ENCODE assay signal across 14 mouse cellular contexts in the genomic region with DNA sequence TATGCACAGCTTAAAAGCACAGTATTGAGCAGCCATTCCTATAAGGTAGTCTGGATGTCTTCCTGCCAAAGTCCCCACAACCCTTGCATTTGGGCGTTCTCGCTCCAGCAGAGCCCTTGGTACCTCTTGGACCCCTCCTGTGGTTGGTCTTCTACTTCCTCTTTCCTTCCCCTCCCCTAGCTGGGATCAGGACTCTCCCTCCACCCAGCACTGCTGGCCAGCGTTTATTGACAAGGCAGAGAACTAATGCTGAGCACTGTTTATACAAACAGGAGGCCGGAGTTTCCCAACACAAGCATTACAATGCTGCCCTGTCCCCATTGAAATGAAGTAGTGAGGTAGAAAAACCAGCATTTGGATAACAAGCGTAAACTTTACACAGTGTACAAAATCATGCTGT. TPM values are rescaled to one million over a fixed set of nuclear protein-coding genes. Genes with fewer than 3 reads are reported as not detected.
"Had no signal": no experiment of that assay in that cellular context is flagged by ENCODE, and none has a peak within 500 bp of the region (broad histone marks: within the 10 kb centered on the region; RNA-seq: fewer than 3 reads in every experiment).

No protein-coding gene starts in this region.

- H3K27me3 ChIP-seq: limb, embryonic 15.5 days had no signal

- H3K9me3 ChIP-seq: limb, embryonic 15.5 days; neural tube, embryonic 12.5 days had no signal

- H3K9ac ChIP-seq: limb, embryonic 15.5 days; lung, embryonic 14.5 days; neural tube, embryonic 12.5 days had no signal

- ATAC-seq: intestine, embryonic 16.5 days had no signal

- H3K4me2 ChIP-seq: limb, embryonic 15.5 days; lung, embryonic 14.5 days; neural tube, embryonic 12.5 days had no signal

- H3K4me1 ChIP-seq: limb, embryonic 15.5 days; neural tube, embryonic 12.5 days had no signal

- H3K4me3 ChIP-seq: limb, embryonic 15.5 days; myocyte; neural tube, embryonic 12.5 days had no signal

- H3K27ac ChIP-seq: limb, embryonic 15.5 days; macrophage; neural tube, embryonic 12.5 days had no signal

- DNase-seq: kidney, adult 8-10 months; kidney, postnatal 25 days; lung, embryonic 14.5 days; lung, postnatal 14 days; midbrain, embryonic 14.5 days; right cerebral cortex, postnatal 4 days; spleen, adult 18-20 months; thymus, adult 2 months; thymus, postnatal 25 days had no signal

RNA-seq across cellular contexts. Expression of gene Nmb, which starts 31.8 kb away (rescaled TPM):
- polyA plus RNA-seq: macrophage had no signal
